Mouse (Mus musculus): ENCODE measurements at regions not wholly inside any gene's neighbourhood (a gene's known extent, or its start where the extent isn't known, plus 50 kb on each side); places are given as distances from the start of the nearest gene placed in this dataset.

GRCm38 (mm10) chr12:32486729-32487128 is 108.2 kb downstream of the Ccdc71l start:
- no peaks in the 10 kb centered on the region for H3K9me3 ChIP-seq (ENCODE audit: low read length)
- peaks cover 5% of the 10 kb centered on the region; the same call in 1 of the 2 replicates for H3K4me1 ChIP-seq (ENCODE audit: insufficient read depth, low read depth, low read length)
- WGBS = 10% methylated on average over 2 of the region's 2 CpGs
- no peaks in the 10 kb centered on the region for H3K27me3 ChIP-seq (replicated peaks; ENCODE audit: insufficient read depth, low read length)
- H3K4me3 ChIP-seq (ENCODE audit: low read depth, low read length) = no peak overlapping the region
- no peaks in the 10 kb centered on the region for H3K36me3 ChIP-seq (ENCODE audit: insufficient read depth, low read length)
- no peak overlapping the region for H3K9ac ChIP-seq (replicated peaks; ENCODE audit: low read depth)
- DNase-seq (ENCODE audit: low spot score) (peak; percentile 10), ATAC-seq (no peak)
- no peak overlapping the region for H3K4me2 ChIP-seq (replicated peaks; ENCODE audit: low read depth, low read length)
- TF ChIP-seq EP300 (IDR thresholded peaks at IDR 0.05) (no peak), CTCF (IDR thresholded peaks at IDR 0.05) (no peak)
- no peak overlapping the region for H3K27ac ChIP-seq (ENCODE audit: low read length)

- Histone ChIP-seq H3K27ac (ENCODE audit: low read length) (no peak overlapping the region), H3K27me3 (replicated peaks; ENCODE audit: insufficient read depth, low read length) (no peaks in the 10 kb centered on the region), H3K4me2 (replicated peaks; ENCODE audit: low read depth, low read length) (no peak overlapping the region), H3K4me3 (ENCODE audit: low read depth, low read length) (no peak overlapping the region), H3K4me1 (ENCODE audit: insufficient read depth, low read depth, low read length) (peaks cover 5% of the 10 kb centered on the region; the same call in 1 of the 2 replicates), H3K9ac (replicated peaks; ENCODE audit: low read depth) (no peak overlapping the region), H3K9me3 (ENCODE audit: low read length) (no peaks in the 10 kb centered on the region), H3K36me3 (ENCODE audit: insufficient read depth, low read length) (no peaks in the 10 kb centered on the region)
- 18% methylated on average over 3 of the region's 3 CpGs for WGBS
- DNase-seq (ENCODE audit: low spot score) (peak; percentile 76), ATAC-seq (peak; percentile 85)
- TF ChIP-seq EP300 (IDR thresholded peaks at IDR 0.05) (no peak), CTCF (IDR thresholded peaks at IDR 0.05) (no peak)
These were observed 109.5 kb downstream of the Ccdc71l start for GRCm38 (mm10) chr12:32487883-32488577.

DNA sequence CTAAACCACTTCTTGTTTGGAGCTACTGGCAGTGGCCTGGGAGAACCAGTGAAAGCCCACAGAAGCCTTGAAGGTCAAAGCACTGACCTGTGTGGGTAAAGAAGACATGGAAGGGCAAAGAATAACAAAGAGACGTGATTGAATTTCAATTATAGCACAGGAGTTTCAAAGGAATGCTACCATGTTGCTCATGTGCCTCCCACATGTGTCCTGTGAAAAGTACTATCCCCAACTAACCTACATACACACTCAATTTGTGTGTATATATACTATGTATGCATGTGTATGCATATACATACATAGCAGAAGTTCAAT is 110.0 kb downstream of the Ccdc71l start:
- no peaks in the 10 kb centered on the region for H3K27me3 ChIP-seq (replicated peaks; ENCODE audit: insufficient read depth, low read length)
- H3K27ac ChIP-seq (ENCODE audit: low read length) = no peak overlapping the region
- no peak for TF ChIP-seq CTCF (IDR thresholded peaks at IDR 0.05)
- no peak for TF ChIP-seq EP300 (IDR thresholded peaks at IDR 0.05)
- H3K4me1 ChIP-seq (ENCODE audit: insufficient read depth, low read depth, low read length) = peaks cover 5% of the 10 kb centered on the region; the same call in 1 of the 2 replicates
- ATAC-seq (no peak), DNase-seq (ENCODE audit: low spot score) (no peak)
- WGBS = 33% methylated on average over 1 of the region's 1 CpGs
- H3K4me3 ChIP-seq (ENCODE audit: low read depth, low read length) = no peak overlapping the region
- no peak overlapping the region for H3K9ac ChIP-seq (replicated peaks; ENCODE audit: low read depth)
- no peaks in the 10 kb centered on the region for H3K9me3 ChIP-seq (ENCODE audit: low read length)
- no peak overlapping the region for H3K4me2 ChIP-seq (replicated peaks; ENCODE audit: low read depth, low read length)
- H3K36me3 ChIP-seq (ENCODE audit: insufficient read depth, low read length) = no peaks in the 10 kb centered on the region

- H3K27ac ChIP-seq (ENCODE audit: low read length) = no peak overlapping the region
- ATAC-seq (no peak; the same call in 1 of the 2 replicates), DNase-seq (ENCODE audit: low spot score) (no peak)
These were observed 111.1 kb downstream of the Ccdc71l start for GRCm38 (mm10) chr12:32489415-32490139.

DNA sequence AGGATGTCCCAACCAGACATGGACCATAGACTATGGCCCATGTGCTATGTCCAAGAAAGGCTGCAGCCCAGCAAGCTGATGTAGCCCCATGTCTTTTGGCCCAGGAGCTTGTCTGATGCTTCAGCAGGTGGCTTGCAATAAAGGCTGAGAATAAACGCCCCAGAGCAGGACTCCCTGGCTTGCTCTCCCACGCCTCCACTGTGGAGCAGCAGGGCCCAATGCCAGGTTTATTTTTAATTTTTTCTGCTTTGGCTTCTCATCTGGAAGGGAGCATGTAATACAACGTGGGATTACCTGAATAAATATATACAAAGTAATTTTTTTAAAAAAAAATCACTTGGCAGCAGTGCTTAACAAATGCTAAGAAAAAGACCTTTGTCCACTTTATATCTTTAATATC is 125.7 kb downstream of the Ccdc71l start:
- no peak overlapping the region for H3K4me3 ChIP-seq (ENCODE audit: low read depth, low read length)
- H3K36me3 ChIP-seq (ENCODE audit: insufficient read depth, low read length) = no peaks in the 10 kb centered on the region
- no peak for TF ChIP-seq CTCF (IDR thresholded peaks at IDR 0.05)
- 47% methylated on average over 3 of the region's 3 CpGs for WGBS
- no peaks in the 10 kb centered on the region for H3K4me1 ChIP-seq (ENCODE audit: insufficient read depth, low read depth, low read length)
- ATAC-seq (no peak), DNase-seq (ENCODE audit: low spot score) (no peak)
- no peak overlapping the region for H3K9ac ChIP-seq (replicated peaks; ENCODE audit: low read depth)
- no peaks in the 10 kb centered on the region for H3K27me3 ChIP-seq (replicated peaks; ENCODE audit: insufficient read depth, low read length)
- H3K27ac ChIP-seq (ENCODE audit: low read length) = no peak overlapping the region
- no peak overlapping the region for H3K4me2 ChIP-seq (replicated peaks; ENCODE audit: low read depth, low read length)
- H3K9me3 ChIP-seq (ENCODE audit: low read length) = no peaks in the 10 kb centered on the region

More at GRCm38 (mm10) chr12:32489415-32490139, 111.1 kb downstream of the Ccdc71l start:
- Histone ChIP-seq H3K9ac (replicated peaks; ENCODE audit: low read depth) (no peak overlapping the region), H3K4me1 (ENCODE audit: insufficient read depth, low read depth, low read length) (peaks cover 5% of the 10 kb centered on the region; the same call in 1 of the 2 replicates), H3K4me2 (replicated peaks; ENCODE audit: low read depth, low read length) (no peak overlapping the region), H3K36me3 (ENCODE audit: insufficient read depth, low read length) (no peaks in the 10 kb centered on the region), H3K9me3 (ENCODE audit: low read length) (no peaks in the 10 kb centered on the region), H3K4me3 (ENCODE audit: low read depth, low read length) (no peak overlapping the region), H3K27me3 (replicated peaks; ENCODE audit: insufficient read depth, low read length) (no peaks in the 10 kb centered on the region)
- TF ChIP-seq EP300 (IDR thresholded peaks at IDR 0.05) = no peak

DNA sequence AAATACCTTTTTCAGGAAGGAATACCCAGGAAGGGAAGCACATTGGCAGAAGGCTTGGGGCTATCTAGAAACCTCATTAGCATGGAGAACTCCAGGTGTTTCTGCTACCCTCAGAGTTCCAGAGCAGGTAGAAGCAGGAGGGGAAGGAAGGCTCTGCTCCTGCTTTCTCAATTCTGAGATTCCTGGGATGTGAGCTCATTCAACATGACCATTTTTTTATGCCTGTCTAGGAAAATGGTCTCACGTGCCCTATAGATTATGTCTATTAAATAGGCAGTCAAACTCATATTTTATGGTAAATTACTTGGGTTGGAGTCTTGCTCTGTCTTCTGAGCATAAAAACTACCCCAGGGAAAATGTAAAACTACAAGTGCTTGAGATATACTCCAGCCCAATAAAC is 130.2 kb downstream of the Ccdc71l start:
- Histone ChIP-seq H3K9me3 (ENCODE audit: low read length) (no peaks in the 10 kb centered on the region), H3K9ac (replicated peaks; ENCODE audit: low read depth) (no peak overlapping the region), H3K4me3 (ENCODE audit: low read depth, low read length) (no peak overlapping the region), H3K36me3 (ENCODE audit: insufficient read depth, low read length) (no peaks in the 10 kb centered on the region), H3K27ac (ENCODE audit: low read length) (no peak overlapping the region), H3K4me2 (replicated peaks; ENCODE audit: low read depth, low read length) (no peak overlapping the region), H3K27me3 (replicated peaks; ENCODE audit: insufficient read depth, low read length) (no peaks in the 10 kb centered on the region), H3K4me1 (ENCODE audit: insufficient read depth, low read depth, low read length) (no peaks in the 10 kb centered on the region)
- WGBS = 67% methylated on average over 1 of the region's 1 CpGs
- TF ChIP-seq CTCF (IDR thresholded peaks at IDR 0.05) = no peak
- TF ChIP-seq EP300 (IDR thresholded peaks at IDR 0.05) = no peak
- no peak for DNase-seq (ENCODE audit: low spot score)
- no peak for ATAC-seq
